Mouse (Mus musculus) intestine, embryonic 14.5 days (tissue): ENCODE results near the gene Nudt4. TPM values are rescaled to one million over a fixed set of nuclear protein-coding genes. Genes with fewer than 3 reads are reported as not detected.

Experiments used
- ATAC-seq: fragments of 200-750 bp; cut with Nextera tagmentation; replicated peaks from 2 replicates; pipeline ENCODE4 v1.8.0; 2017; ENCODE audit warnings: low read depth, moderate number of reproducible peaks, moderate TSS enrichment, moderate library complexity; ENCODE audit not compliant: low FRiP score, low TSS enrichment
- DNase-seq: peaks from one replicate; pipeline ENCODE4 v3.0.0-alpha.2; 2018; ENCODE audit warnings: low spot score
- H3K27ac ChIP-seq: fragments of 300-500 bp; sonication (generic); 2 replicates; pipeline ENCODE4 v1.5.1; 2014; ENCODE audit warnings: low read depth, mild to moderate bottlenecking, control low read depth
- H3K27me3 ChIP-seq: fragments of 300-500 bp; sonication (generic); replicated peaks from 2 replicates; pipeline ENCODE4 v1.6.1; 2014; ENCODE audit warnings: low read length, control low read depth; ENCODE audit not compliant: control insufficient read depth, insufficient read depth
- H3K36me3 ChIP-seq: fragments of 300-500 bp; sonication (generic); 2 replicates; pipeline ENCODE4 v1.6.1; 2014; ENCODE audit warnings: low read length, control low read depth; ENCODE audit not compliant: control insufficient read depth, insufficient read depth
- H3K4me1 ChIP-seq: fragments of 300-500 bp; sonication (generic); replicated peaks from 2 replicates; pipeline ENCODE4 v1.6.1; 2014; ENCODE audit warnings: low read length, control low read depth, mixed read lengths; ENCODE audit not compliant: control insufficient read depth, insufficient read depth
- H3K4me2 ChIP-seq: fragments of 300-500 bp; sonication (generic); 2 replicates; pipeline ENCODE4 v1.6.1; 2014; ENCODE audit warnings: low read length
- H3K4me3 ChIP-seq: fragments of 300-500 bp; sonication (generic); 2 replicates; pipeline ENCODE4 v1.5.1; 2014; ENCODE audit warnings: low read depth, low read length, control low read depth, mixed read lengths
- H3K9ac ChIP-seq: fragments of 300-500 bp; sonication (generic); 2 replicates; pipeline ENCODE4 v1.6.1; 2014; ENCODE audit warnings: mild to moderate bottlenecking, low read length
- H3K9me3 ChIP-seq: fragments of 300-500 bp; sonication (generic); 2 replicates; pipeline ENCODE4 v1.6.1; 2016; ENCODE audit warnings: low read length, control low read depth; ENCODE audit not compliant: control insufficient read depth
- WGBS: fragments of 180-500 bp; shearing (Covaris S2); extraction: QIAGEN DNeasy Blood & Tissue Kit; methylation state at CpG from one replicate; pipeline ENCODE4 v1.1.7; 2014; 5-methylcytosine and 5-hydroxymethylcytosine counted together
- polyA plus RNA-seq: library from polyadenylated mRNA; unstranded; fragments of >200 nt; fragmentation: Nextera tagmentation; extraction: Ambion mirVana; gene quantifications from 2 replicates; pipeline ENCODE4 v1.2.1, GENCODE M21; 2014

Gene Nudt4
- 71.3 and 72.7 TPM in 2 replicates for polyA plus RNA-seq

- WGBS: 2% methylated on average over 65 of the region's 97 CpGs
Observed at GRCm38 (mm10) chr10:95563851-95564845, at the start of gene Nudt4. Gene Nudt4 (minus strand): TSS chr10:95564146.

GRCm38 (mm10) chr10:95611331-95611721 lies 47.4 kb upstream of the Nudt4 start:
- Histone ChIP-seq H3K4me3 (no peak overlapping the region), H3K9ac (no peak overlapping the region), H3K27me3 (no peaks in the 10 kb centered on the region), H3K27ac (no peak overlapping the region), H3K9me3 (no peaks in the 10 kb centered on the region), H3K4me1 (no peaks in the 10 kb centered on the region), H3K4me2 (0 out of 2 replicates have a peak overlapping the region, but pooled peaks have one; percentile 8), H3K36me3 (no peaks in the 10 kb centered on the region)
- WGBS: 64% methylated on average over 10 of the region's 10 CpGs
- DNase-seq: no peak
- no peak for ATAC-seq

More at GRCm38 (mm10) chr10:95563851-95564845, at the start of gene Nudt4:
- DNase-seq (peak; percentile 89), ATAC-seq (peak; percentile 90)
- Histone ChIP-seq H3K27ac (peak within 1 kb of the TSS; percentile 93), H3K36me3 (no peaks in the 10 kb centered on the region), H3K9me3 (no peaks in the 10 kb centered on the region), H3K4me3 (peak within 1 kb of the TSS; percentile 71), H3K4me1 (peaks cover 18% of the 10 kb centered on the region; the same call in 1 of the 2 replicates), H3K27me3 (no peaks in the 10 kb centered on the region), H3K9ac (peak within 1 kb of the TSS; percentile 87), H3K4me2 (peak within 1 kb of the TSS; percentile 56)

- no peaks in the 10 kb centered on the region for H3K27me3 ChIP-seq
- ATAC-seq (no peak), DNase-seq (no peak)
- H3K9me3 ChIP-seq: no peaks in the 10 kb centered on the region
- no peak overlapping the region for H3K4me3 ChIP-seq
- H3K4me1 ChIP-seq: no peaks in the 10 kb centered on the region
- H3K36me3 ChIP-seq: no peaks in the 10 kb centered on the region
- 0 out of 2 replicates have a peak overlapping the region, but pooled peaks have one; percentile 8 for H3K4me2 ChIP-seq
- H3K9ac ChIP-seq: no peak overlapping the region
- no peak overlapping the region for H3K27ac ChIP-seq
- WGBS: 44% methylated on average over 16 of the region's 16 CpGs
Observed at GRCm38 (mm10) chr10:95610666-95611330, 46.9 kb upstream of the Nudt4 start.

- H3K36me3 ChIP-seq: no peaks in the 10 kb centered on the region
- H3K4me2 ChIP-seq: peak overlapping the region; percentile 6; the same call in 1 of the 2 replicates
- ATAC-seq (no peak), DNase-seq (no peak)
- 50% methylated on average over 22 of the region's 22 CpGs for WGBS
- no peaks in the 10 kb centered on the region for H3K9me3 ChIP-seq
- no peak overlapping the region for H3K4me3 ChIP-seq
- no peaks in the 10 kb centered on the region for H3K27me3 ChIP-seq
- H3K9ac ChIP-seq: no peak overlapping the region
- no peak overlapping the region for H3K27ac ChIP-seq
- H3K4me1 ChIP-seq: no peaks in the 10 kb centered on the region
Observed at GRCm38 (mm10) chr10:95604979-95605613, 41.1 kb upstream of the Nudt4 start.

- no peak overlapping the region for H3K4me2 ChIP-seq
- H3K27ac ChIP-seq: no peak overlapping the region
- H3K4me1 ChIP-seq: no peaks in the 10 kb centered on the region
- WGBS: 33% methylated on average over 5 of the region's 5 CpGs
- H3K27me3 ChIP-seq: no peaks in the 10 kb centered on the region
- DNase-seq (no peak), ATAC-seq (no peak)
- H3K9me3 ChIP-seq: no peaks in the 10 kb centered on the region
- H3K9ac ChIP-seq: no peak overlapping the region
- H3K36me3 ChIP-seq: no peaks in the 10 kb centered on the region
- H3K4me3 ChIP-seq: no peak overlapping the region
Observed at GRCm38 (mm10) chr10:95600527-95600926, 36.6 kb upstream of the Nudt4 start.

GRCm38 (mm10) chr10:95599740-95600139 lies 35.8 kb upstream of the Nudt4 start:
- no peaks in the 10 kb centered on the region for H3K27me3 ChIP-seq
- H3K4me2 ChIP-seq: no peak overlapping the region
- H3K4me3 ChIP-seq: no peak overlapping the region
- WGBS: 81% methylated on average over 7 of the region's 7 CpGs
- no peaks in the 10 kb centered on the region for H3K9me3 ChIP-seq
- no peak for ATAC-seq
- no peak for DNase-seq
- no peaks in the 10 kb centered on the region for H3K36me3 ChIP-seq
- H3K27ac ChIP-seq: no peak overlapping the region
- no peaks in the 10 kb centered on the region for H3K4me1 ChIP-seq
- H3K9ac ChIP-seq: no peak overlapping the region

- DNase-seq: no peak
- H3K9ac ChIP-seq: no peak overlapping the region
- H3K9me3 ChIP-seq: no peaks in the 10 kb centered on the region
- H3K4me2 ChIP-seq: no peak overlapping the region
- ATAC-seq: no peak
- H3K36me3 ChIP-seq: no peaks in the 10 kb centered on the region
- H3K4me1 ChIP-seq: no peaks in the 10 kb centered on the region
- H3K27ac ChIP-seq: no peak overlapping the region
- 83% methylated on average over 15 of the region's 15 CpGs for WGBS
- H3K4me3 ChIP-seq: no peak overlapping the region
- no peaks in the 10 kb centered on the region for H3K27me3 ChIP-seq
Observed at GRCm38 (mm10) chr10:95598056-95598587, 34.2 kb upstream of the Nudt4 start.
